Mouse (Mus musculus) embryonic facial prominence, embryonic 14.5 days (tissue): ENCODE measurements around the gene Dzip1. TPM values are rescaled to one million over a fixed set of nuclear protein-coding genes. Genes with fewer than 3 reads are reported as not detected.

Source experiments
- ATAC-seq: fragments of 200-750 bp; cut with Nextera tagmentation; 2 replicates; pipeline ENCODE4 v1.8.0; 2017; ENCODE audit warnings: low read depth, moderate number of reproducible peaks, moderate TSS enrichment
- DNase-seq: peaks from one replicate; pipeline ENCODE4 v3.0.0-alpha.2; 2015; ENCODE audit warnings: low spot score
- H3K27ac ChIP-seq: fragments of 300-500 bp; sonication (generic); replicated peaks from 2 replicates; pipeline ENCODE4 v1.5.1; 2014; ENCODE audit warnings: low read depth, mild to moderate bottlenecking, low read length, moderate library complexity
- H3K27me3 ChIP-seq: fragments of 300-500 bp; sonication (generic); replicated peaks from 2 replicates; pipeline ENCODE4 v1.6.1; 2014; ENCODE audit warnings: low read length; ENCODE audit not compliant: control insufficient read depth, insufficient read depth
- H3K36me3 ChIP-seq: fragments of 300-500 bp; sonication (generic); 2 replicates; pipeline ENCODE4 v1.6.1; 2014; ENCODE audit warnings: low read length, mixed read lengths; ENCODE audit not compliant: control insufficient read depth, insufficient read depth
- H3K4me1 ChIP-seq: fragments of 300-500 bp; sonication (generic); 2 replicates; pipeline ENCODE4 v1.6.1; 2014; ENCODE audit warnings: antibody characterized with exemption, low read length; ENCODE audit not compliant: control insufficient read depth, insufficient read depth
- H3K4me2 ChIP-seq: fragments of 300-500 bp; sonication (generic); 2 replicates; pipeline ENCODE4 v1.6.1; 2014; ENCODE audit warnings: low read depth, mild to moderate bottlenecking, low read length, moderate library complexity, mixed read lengths
- H3K4me3 ChIP-seq: fragments of 300-500 bp; sonication (generic); 2 replicates; pipeline ENCODE4 v1.5.1; 2014; ENCODE audit warnings: low read depth, mild to moderate bottlenecking, low read length
- H3K9ac ChIP-seq: fragments of 300-500 bp; sonication (generic); 2 replicates; pipeline ENCODE4 v1.6.1; 2014; ENCODE audit warnings: low read depth, mild to moderate bottlenecking, low read length, moderate library complexity, mixed read lengths
- H3K9me3 ChIP-seq: fragments of 300-500 bp; sonication (generic); 2 replicates; pipeline ENCODE4 v1.6.1; 2016; ENCODE audit warnings: low read length; ENCODE audit not compliant: control insufficient read depth
- WGBS: fragments of 180-500 bp; shearing (Covaris S2); extraction: QIAGEN DNeasy Blood & Tissue Kit; methylation state at CpG from one replicate; pipeline ENCODE4 v1.1.7; 2014; 5-methylcytosine and 5-hydroxymethylcytosine counted together
- polyA plus RNA-seq: library from polyadenylated mRNA; unstranded; fragments of >200 nt; fragmentation: Nextera tagmentation; extraction: Ambion mirVana; gene quantifications from 2 replicates; pipeline ENCODE4 v1.2.1, GENCODE M21; 2014

Gene Dzip1
- polyA plus RNA-seq, 1 experiment from 2014 or later = 20.0 TPM

- H3K4me1 ChIP-seq = no peaks in the 10 kb centered on the region
- no peak overlapping the region for H3K9ac ChIP-seq
- H3K4me3 ChIP-seq = no peak overlapping the region
- ATAC-seq (no peak), DNase-seq (no peak)
- H3K27ac ChIP-seq = no peak overlapping the region
- H3K9me3 ChIP-seq = no peaks in the 10 kb centered on the region
- no peaks in the 10 kb centered on the region for H3K27me3 ChIP-seq
- peaks cover 60% of the 10 kb centered on the region for H3K36me3 ChIP-seq
- 90% methylated on average over 6 of the region's 6 CpGs for WGBS
- no peak overlapping the region for H3K4me2 ChIP-seq
Measured at GRCm38 (mm10) chr14:118911521-118911920, 13.7 kb downstream of the Dzip1 start.

GRCm38 (mm10) chr14:118910332-118911222 is 14.7 kb downstream of the Dzip1 start:
- 58% methylated on average over 29 of the region's 29 CpGs for WGBS
- no peaks in the 10 kb centered on the region for H3K27me3 ChIP-seq
- H3K27ac ChIP-seq = no peak overlapping the region
- H3K9ac ChIP-seq = 0 out of 2 replicates have a peak overlapping the region, but pooled peaks have one; percentile 30
- H3K4me2 ChIP-seq = peak overlapping the region; percentile 26; the same call in 1 of the 2 replicates
- no peaks in the 10 kb centered on the region for H3K9me3 ChIP-seq
- peaks cover 58% of the 10 kb centered on the region for H3K36me3 ChIP-seq
- H3K4me1 ChIP-seq = no peaks in the 10 kb centered on the region
- no peak overlapping the region for H3K4me3 ChIP-seq
- DNase-seq (peak; percentile 78), ATAC-seq (peak; percentile 66; the same call in 1 of the 2 replicates)

DNA sequence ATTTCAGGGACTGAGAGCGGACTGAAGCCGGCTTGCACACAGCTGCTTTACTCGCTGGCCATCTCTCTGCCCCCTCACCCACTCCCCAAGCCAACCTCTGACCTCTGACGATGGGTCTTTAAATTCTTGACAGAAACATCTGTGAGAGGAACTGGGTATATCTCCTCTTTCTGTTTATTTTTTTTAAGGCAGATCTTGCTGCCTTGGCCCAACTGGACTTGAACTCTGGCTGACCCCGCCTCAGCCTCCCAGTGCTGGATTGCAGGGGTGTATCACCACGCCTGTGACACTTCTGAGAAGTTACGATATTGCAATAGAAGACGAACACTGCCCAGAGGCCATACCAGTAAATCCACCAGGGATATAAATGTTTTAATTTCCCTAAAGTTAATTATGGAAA is 15.4 kb downstream of the Dzip1 start:
- Histone ChIP-seq H3K9me3 (no peaks in the 10 kb centered on the region), H3K4me1 (no peaks in the 10 kb centered on the region), H3K27ac (no peak overlapping the region), H3K27me3 (no peaks in the 10 kb centered on the region), H3K36me3 (peaks cover 64% of the 10 kb centered on the region), H3K4me3 (no peak overlapping the region), H3K4me2 (no peak overlapping the region), H3K9ac (no peak overlapping the region)
- WGBS = 66% methylated on average over 8 of the region's 8 CpGs
- no peak for DNase-seq
- no peak for ATAC-seq

GRCm38 (mm10) chr14:118907592-118907991 is 17.7 kb downstream of the Dzip1 start:
- no peak overlapping the region for H3K27ac ChIP-seq
- peaks cover 82% of the 10 kb centered on the region for H3K36me3 ChIP-seq
- H3K27me3 ChIP-seq = no peaks in the 10 kb centered on the region
- no peaks in the 10 kb centered on the region for H3K9me3 ChIP-seq
- 73% methylated on average over 8 of the region's 8 CpGs for WGBS
- H3K9ac ChIP-seq = no peak overlapping the region
- ATAC-seq (no peak), DNase-seq (no peak)
- no peak overlapping the region for H3K4me2 ChIP-seq
- no peaks in the 10 kb centered on the region for H3K4me1 ChIP-seq
- no peak overlapping the region for H3K4me3 ChIP-seq

GRCm38 (mm10) chr14:118903867-118904562 is 21.2 kb downstream of the Dzip1 start:
- Histone ChIP-seq H3K27ac (no peak overlapping the region), H3K9me3 (0 out of 2 replicates have a peak, but pooled peaks cover 9% of the 10 kb centered on the region), H3K27me3 (no peaks in the 10 kb centered on the region), H3K4me2 (no peak overlapping the region), H3K4me1 (no peaks in the 10 kb centered on the region), H3K9ac (no peak overlapping the region), H3K36me3 (peaks cover 90% of the 10 kb centered on the region), H3K4me3 (no peak overlapping the region)
- peak; percentile 44 for DNase-seq
- WGBS = 59% methylated on average over 6 of the region's 6 CpGs
- ATAC-seq = peak; percentile 31; the same call in 1 of the 2 replicates

- WGBS = 89% methylated on average over 3 of the region's 3 CpGs
- Histone ChIP-seq H3K36me3 (peaks cover 91% of the 10 kb centered on the region), H3K4me2 (no peak overlapping the region), H3K9ac (no peak overlapping the region), H3K27ac (no peak overlapping the region), H3K4me3 (no peak overlapping the region), H3K4me1 (no peaks in the 10 kb centered on the region), H3K9me3 (0 out of 2 replicates have a peak, but pooled peaks cover 9% of the 10 kb centered on the region), H3K27me3 (no peaks in the 10 kb centered on the region)
- no peak for DNase-seq
- no peak for ATAC-seq
Measured at GRCm38 (mm10) chr14:118903397-118903796, 21.9 kb downstream of the Dzip1 start.

GRCm38 (mm10) chr14:118900911-118901310 is 24.3 kb downstream of the Dzip1 start:
- no peak overlapping the region for H3K9ac ChIP-seq
- 0 out of 2 replicates have a peak, but pooled peaks cover 9% of the 10 kb centered on the region for H3K9me3 ChIP-seq
- no peak overlapping the region for H3K4me2 ChIP-seq
- H3K4me3 ChIP-seq = no peak overlapping the region
- H3K27ac ChIP-seq = no peak overlapping the region
- peaks cover 94% of the 10 kb centered on the region for H3K36me3 ChIP-seq
- H3K4me1 ChIP-seq = no peaks in the 10 kb centered on the region
- H3K27me3 ChIP-seq = no peaks in the 10 kb centered on the region
- no peak for DNase-seq
- no peak for ATAC-seq
- 97% methylated on average over 1 of the region's 1 CpGs for whole genome bisulfite sequencing

- peaks cover 93% of the 10 kb centered on the region for H3K36me3 ChIP-seq
- DNase-seq (no peak), ATAC-seq (no peak)
- 84% methylated on average over 11 of the region's 11 CpGs for WGBS
- H3K4me1 ChIP-seq = no peaks in the 10 kb centered on the region
- no peak overlapping the region for H3K9ac ChIP-seq
- H3K27ac ChIP-seq = no peak overlapping the region
- no peak overlapping the region for H3K4me3 ChIP-seq
- 0 out of 2 replicates have a peak, but pooled peaks cover 9% of the 10 kb centered on the region for H3K9me3 ChIP-seq
- no peak overlapping the region for H3K4me2 ChIP-seq
- H3K27me3 ChIP-seq = no peaks in the 10 kb centered on the region
Measured at GRCm38 (mm10) chr14:118899940-118900339, 25.3 kb downstream of the Dzip1 start.
